Mouse (Mus musculus): ENCODE results near the gene Dnajb13.
"Not testable (repeated sequence)": the region's sequence is repeated elsewhere in the genome, so short reads cannot be mapped to it uniquely, and the experiment has no call there.

Dnajb13 gene

DNA sequence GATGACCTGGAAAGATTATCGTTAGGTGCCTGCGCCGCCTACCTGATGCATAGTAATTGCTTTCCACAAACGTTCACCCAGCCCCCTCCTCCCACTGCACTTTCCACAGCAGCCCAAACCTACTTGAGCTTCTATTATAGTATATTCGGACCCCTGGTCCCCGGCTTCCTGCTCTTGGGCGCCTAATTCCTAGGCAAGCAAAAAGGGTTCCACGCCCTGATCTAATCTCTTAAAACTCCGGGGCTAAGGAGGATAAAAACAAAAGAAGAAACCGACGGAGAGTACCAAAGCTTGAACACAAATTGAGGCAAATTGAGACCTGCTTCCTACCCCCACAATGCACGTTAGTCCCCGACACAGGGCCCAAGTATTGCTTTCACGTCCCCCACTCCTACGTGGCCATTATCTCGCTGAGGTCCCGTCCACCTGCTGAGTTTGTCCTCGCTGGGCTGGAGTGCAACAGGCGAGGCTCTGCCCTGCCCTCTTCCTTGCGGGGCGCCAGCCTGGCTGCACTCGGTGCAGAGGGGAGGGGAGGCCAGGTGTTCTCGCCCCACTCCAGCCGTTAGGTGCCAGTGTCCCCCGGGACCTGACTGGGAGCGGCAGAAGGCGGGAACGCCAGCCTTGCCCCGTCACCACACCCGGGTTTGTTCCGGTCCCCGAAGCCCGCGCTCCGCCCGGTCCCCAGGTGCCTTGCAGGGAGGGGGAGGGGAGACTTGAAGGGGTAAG lies 22.2 kb downstream of the Dnajb13 start:
- in situ Hi-C loops (cut with MboI, MseI): no loop called here

DNA sequence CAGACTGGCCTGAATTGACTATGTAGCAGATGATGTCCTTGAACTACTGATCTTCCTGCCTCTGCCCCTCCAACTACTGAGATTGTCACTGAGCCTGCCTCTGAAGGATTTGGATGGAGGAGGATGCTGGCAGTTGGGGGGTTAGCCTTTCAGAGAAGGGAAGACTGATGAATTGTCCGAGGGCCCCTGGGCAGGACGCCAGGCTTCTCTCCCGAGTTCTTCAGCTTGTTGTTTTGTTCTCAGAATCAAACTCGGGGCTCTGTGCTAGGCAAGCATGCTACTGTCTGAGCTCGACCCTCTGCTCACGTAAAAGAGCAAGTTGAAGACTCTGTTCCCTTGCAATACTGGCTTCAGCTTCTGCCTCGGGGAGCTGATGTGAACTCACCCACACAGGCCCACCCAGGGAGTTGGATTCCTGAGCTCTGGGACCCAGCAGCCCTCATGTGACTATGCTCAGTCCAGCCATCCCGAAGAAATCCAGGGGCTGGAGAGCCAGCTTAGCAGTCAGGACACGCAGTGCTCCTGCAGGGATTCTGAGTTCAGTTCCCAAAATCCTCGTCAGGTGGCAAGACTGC lies 26.2 kb downstream of the Dnajb13 start:
- in situ Hi-C loops (cut with MboI, MseI): no loop called here

DNA sequence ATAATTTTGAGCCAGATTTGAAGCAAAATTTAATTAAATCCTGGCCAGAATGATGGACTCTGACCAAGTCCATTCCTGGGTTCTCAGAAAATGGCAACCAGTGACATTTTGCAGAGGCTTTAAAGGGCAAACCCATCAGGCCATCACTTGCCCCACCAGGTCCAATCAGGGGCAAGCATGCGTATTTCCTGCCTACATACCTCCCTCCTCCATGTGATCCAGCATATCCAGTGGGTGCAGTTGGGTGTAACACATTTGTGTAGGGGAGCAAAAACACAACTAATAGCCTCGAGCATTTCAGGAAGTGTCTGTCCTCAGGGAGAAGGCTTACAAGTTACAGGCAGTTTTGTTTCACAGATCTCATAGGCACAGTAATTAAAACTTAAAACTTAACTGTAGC lies 27.5 kb downstream of the Dnajb13 start:
- in situ Hi-C loops (cut with MboI, MseI): no loop called here

DNA sequence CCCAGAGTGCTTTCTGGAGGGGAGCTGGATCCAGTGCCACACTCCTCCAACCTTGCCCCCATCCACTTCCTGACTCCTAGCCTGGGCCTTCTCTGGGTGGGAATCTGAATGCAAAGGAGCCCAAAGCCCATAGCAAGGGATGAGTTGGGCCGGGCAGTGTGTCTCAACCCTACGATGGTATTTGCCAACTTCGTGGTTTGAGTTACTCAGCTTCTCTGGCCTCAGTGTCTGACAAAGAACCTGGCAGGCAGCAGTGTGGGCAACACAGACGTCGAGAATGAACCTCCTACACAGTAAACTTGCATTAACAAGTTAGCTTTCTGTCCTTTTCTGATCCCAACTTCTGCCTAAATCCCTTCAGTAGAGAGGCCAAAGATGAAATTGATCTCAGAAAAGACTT lies 30.3 kb downstream of the Dnajb13 start:
- in situ Hi-C loops (cut with MboI, MseI): no loop called here

DNA sequence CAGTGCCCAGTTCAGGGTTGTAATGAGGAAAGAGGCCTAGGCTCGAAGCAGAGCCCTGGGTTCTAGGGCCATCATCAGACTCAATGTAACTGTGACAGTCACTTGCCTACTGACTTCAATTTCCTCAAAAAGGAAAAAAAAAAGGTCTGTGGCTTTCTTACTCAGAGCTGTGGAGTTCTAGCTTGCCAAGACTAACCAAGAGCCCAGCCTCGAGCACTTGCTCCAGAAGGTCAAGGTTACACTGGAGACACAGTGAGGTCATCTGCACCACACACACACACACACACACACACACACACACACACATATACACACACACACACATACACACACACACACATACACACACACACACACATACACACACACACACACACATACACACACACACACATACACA lies 32.7 kb downstream of the Dnajb13 start:
- in situ Hi-C loops (cut with MboI, MseI): not testable (repeated sequence)

DNA sequence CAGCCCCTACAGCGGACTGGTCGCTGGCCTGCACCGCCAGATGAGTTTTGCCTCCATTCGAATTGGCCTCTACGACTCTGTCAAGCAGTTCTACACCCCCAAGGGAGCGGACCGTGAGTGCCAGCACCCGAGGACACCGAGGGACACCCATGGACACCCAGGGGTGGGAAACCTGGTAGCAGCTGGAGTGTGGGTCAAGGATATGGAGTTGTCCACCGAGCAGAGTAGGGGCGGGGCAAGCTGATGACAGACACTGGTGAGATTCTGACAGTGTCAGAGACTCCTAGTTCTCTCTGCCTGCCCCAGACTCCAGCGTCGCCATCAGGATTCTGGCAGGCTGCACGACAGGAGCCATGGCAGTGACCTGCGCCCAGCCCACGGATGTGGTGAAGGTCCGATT lies 34.6 kb downstream of the Dnajb13 start:
- in situ Hi-C loops (cut with MboI, MseI): no loop called here

DNA sequence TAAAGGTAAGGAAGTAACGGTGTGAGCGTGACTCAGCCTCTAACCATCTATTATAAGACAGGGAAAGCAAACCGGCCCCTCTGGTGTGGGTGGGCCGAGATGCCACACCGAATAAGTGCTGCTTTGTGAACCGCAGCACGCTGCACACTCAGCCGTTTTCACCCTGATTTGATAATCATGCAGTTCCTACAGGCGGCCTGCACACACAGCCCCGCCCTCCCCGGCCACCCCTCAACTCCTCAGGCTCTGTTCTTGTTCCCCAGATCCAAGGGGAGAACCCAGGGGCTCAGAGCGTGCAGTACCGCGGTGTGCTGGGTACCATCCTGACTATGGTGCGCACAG lies 35.0 kb downstream of the Dnajb13 start:
- in situ Hi-C loops (cut with MboI, MseI): no loop called here

DNA sequence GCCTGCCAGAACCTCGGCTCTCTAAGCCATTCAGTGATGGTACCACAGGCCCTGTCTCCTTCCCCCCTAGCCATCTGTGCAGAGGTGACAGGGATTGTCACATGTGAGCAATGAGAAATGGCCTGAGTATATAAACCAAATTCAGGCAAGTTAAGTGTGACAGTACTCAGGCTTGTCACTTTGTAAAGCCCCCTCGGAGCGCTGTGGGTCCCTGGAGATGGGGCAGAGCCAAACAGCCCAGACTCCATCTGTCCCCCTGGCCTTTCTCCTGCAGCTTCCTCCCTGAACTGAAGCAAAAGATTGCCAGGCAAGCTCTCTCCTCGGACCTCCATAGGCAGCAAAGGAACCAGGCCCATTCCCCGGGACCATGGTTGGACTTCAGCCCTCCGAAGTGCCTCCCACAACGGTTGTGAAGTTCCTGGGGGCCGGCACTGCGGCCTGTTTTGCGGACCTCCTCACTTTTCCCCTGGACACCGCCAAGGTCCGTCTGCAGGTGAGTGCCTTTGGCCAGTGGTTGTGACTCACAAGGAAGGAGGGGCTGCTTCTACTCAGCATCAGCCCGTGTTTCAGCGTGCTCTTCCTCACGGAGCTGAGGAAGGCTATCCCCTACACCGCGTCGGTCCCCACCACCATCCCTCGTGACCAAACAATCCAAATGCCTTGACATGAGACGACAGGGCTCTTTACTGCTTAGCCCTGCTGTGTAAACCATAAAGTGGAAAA lies 35.5 kb downstream of the Dnajb13 start:
- in situ Hi-C loops (cut with MboI, MseI): no loop called here

DNA sequence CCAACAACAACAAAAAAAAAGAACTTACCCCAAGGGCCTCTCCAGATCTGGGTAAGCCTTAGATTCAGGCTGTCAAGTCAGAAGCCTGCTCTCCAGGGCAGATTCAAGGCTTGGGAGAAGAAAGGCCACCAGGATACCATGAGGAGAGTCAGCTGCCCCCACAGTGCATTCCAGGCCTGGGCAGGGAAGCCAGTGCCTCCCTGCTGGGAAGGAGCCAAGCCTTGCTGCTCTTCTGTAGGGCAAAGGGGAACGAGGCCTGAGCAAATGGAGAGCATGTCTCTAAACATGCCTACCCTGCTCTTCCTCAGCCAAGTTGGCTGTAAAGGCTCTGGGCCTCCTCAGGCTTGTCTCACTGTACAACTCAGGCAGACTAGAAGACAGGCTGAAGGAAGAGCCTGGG lies 40.1 kb downstream of the Dnajb13 start:
- in situ Hi-C loops (cut with MboI, MseI): no loop called here

DNA sequence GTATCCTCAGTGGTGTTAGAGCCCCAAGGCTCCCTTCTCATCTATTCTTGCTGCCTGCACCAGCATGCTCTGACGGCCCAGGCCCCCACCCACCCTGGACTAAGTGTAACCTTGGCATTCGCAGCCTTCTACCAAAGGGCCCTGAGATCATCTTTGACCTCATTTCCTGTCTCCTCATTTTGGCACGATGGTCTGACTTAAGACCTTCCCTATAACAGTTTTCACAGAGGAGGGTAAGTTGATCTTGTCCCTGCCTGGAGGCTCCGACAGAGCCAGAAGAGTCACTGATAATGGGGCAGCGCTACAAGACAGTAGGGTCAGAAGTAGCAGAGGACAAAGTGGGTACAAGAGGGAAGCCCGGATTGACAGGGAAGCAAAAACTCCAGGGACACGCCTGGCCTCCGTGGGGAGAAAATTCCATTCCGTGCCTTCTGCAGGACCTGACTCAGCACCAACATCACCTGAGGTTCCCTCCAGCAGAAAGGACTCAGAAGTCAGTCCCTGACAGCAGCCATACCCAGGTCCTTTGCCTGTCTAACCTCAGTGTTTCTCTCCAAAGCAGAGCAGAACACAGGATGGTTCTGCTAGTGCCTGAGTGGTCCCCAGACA lies 40.8 kb downstream of the Dnajb13 start:
- in situ Hi-C loops (cut with MboI, MseI): no loop called here

DNA sequence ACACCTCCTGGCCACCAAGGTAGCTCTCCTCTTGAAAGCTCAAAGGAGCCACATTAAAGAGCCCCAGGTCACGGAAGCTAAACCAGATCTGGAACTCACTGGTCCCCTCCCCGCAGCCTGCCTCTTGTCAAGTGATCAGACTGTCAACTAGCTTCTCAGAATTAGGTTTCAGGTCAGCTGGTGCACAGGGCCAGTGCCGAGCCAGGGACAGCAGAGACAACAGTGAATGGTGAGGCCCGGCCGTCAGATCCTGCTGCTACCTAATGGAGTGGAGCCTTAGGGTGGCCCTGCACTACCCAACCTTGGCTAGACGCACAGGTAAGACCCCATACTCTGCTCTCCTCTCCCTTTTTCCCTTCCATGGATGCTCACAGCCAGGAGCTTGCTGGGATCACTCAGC lies 42.0 kb downstream of the Dnajb13 start, which contains the start of gene Ucp3:
Ucp3 (plus strand) TSS at position 214 of the 400 bp plus-strand sequence.
- in situ Hi-C loops (cut with MboI, MseI): no loop called here

DNA sequence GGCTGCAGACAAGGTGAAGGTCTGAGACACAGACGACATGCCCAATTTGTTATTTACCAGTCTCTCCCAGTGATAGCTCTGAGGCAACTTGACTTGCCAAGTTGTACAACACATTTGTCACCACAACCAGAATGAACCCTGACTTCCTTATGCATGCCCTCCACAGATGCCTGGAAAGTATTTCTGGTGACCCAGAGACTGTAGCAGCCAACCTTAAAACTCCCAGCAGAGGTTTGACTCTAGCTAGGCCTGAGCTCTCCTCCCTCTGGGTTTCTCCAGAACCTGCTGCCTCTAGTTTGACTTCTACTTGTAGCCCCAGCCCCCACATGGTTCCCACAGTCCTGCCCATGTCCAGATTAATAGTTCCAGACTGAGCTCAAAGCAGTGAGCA lies 43.4 kb downstream of the Dnajb13 start:
- in situ Hi-C loops (cut with MboI, MseI): no loop called here

DNA sequence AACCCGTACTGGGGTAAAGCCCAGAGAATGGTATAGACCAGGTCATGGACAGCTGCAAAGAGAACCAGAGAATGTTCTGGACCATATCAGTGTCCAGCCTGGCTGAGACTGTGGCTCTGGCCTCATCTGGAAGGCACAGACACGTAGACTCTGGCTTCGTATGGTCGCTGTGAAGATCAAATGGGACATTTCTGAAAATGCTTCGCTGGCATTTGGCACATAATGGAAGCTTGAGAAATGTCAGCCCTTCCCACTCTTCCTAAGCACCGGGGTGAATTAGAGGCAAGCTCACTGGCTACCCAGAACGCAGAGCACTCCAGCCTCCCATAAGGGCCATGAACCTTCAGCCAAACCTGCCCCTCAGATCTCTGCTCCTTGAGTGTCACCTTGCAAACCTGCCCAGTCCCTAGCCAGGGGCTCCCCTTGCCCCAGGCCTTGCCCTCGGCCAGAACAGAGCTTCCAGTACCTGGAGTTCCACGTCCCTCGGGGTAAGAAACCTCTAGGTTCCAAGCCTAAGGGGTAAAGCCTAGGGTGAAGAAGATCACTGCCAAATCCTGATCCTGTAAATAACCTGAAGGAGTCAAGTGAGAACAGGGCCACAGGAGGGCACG lies 43.9 kb downstream of the Dnajb13 start:
- in situ Hi-C loops (cut with MboI, MseI): no loop called here

DNA sequence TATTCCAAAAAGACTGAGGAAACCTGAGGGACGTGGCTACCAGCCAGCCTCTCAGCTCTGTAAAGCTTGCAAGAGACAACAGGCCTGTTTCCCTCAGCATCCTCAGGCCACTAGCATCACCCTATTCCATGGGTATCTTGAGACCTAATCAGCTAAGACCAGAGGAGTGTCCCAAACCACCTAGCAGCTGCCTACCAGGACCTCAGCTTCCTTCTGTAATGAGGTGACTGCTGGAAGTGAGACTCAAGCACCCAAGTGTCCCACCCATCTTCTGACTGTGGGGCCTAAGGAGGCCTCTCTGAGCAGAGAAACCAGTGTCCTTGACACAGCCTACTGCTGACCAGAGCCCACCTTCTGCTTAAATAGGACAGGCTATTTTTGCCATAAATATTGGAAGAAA lies 45.3 kb downstream of the Dnajb13 start:
- in situ Hi-C loops (cut with MboI, MseI): no loop called here

DNA sequence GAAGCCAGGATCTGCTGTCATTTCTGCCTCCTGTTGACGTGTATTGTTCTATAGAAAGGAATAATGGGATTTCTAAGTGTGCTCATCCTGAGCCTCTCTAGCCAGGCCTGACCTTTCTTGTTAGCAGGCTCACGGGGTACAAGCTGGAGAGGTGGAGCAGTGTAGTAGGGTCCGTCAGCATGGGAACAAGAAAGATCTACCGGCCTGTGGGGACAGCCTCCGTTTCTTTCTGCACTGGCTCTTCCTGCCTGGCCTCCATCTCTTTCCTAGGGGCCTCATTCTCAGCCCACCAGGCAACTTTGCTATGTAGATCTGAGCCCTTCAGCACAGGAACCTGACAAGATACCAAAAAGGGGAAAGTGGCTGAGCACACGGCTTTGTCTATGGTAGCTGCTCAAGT lies 46.0 kb downstream of the Dnajb13 start:
- in situ Hi-C loops (cut with MboI, MseI): no loop called here

DNA sequence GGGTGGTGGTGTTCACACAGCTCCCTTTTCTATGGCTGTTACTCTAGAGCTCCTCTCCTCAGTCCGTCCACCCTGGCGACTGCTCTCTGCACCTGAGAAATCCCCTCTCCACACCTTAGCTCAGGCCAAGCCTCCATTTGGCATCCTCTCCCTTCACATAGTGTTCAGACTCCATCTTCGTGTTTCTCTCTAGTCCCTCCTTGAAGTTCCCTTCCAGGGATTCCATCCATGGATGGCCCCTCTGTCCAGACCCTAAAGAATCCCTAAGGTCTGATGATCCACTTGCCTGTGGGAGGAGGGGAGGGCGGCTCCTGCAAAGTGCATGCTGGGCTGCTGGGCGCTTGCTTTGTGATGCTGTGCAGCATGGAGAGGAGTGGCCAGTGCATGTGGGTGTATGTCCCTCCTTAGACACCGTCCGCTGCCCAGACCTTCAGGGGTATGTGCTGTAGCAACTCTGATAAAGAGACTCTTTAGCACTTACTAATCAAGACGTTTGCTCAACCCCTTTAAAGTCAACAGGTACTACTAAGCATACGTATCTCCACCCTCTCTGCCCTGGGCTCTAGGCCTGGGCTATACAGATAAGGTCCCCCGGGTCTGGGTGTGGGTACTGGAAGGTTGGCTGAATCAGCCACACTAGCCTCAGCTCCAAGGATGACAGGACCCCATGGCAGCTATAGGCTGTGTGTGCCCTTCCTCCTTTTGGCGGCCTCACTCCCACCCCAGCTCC lies 47.8 kb downstream of the Dnajb13 start:
- in situ Hi-C loops (cut with MboI, MseI): no loop called here

DNA sequence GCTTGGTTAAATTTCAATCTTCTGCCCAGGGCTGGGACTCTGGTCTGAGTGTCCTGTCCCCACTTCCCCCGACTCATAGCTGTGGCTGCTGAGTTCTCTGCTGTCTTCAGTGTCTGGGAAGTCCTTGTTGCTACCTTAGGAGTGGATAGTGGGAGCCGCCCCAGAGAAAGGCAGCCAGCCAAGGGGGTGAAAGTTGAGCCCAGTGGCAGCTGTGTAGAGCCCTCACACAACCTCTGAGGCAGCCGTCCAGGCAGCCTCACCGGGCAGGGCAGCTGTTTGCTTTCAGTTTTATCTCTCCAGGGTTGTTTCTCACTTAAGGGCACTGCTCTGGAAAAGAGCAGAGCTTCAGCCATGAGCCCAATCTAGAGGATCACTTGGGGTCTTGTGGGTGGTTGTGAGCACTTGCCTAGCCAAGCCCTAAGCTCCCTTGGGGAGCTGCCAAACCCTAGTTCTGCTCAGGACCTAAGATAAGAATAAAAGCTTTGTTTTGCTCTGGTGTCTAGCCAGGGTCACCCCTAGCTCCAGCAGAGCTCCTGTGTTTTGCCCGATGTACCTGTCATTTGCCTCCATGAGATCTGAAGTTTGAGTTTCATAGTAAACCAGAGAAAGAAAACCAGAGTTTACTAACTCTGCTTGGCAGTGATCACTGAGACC lies 49.0 kb downstream of the Dnajb13 start:
- in situ Hi-C loops (cut with MboI, MseI): no loop called here

DNA sequence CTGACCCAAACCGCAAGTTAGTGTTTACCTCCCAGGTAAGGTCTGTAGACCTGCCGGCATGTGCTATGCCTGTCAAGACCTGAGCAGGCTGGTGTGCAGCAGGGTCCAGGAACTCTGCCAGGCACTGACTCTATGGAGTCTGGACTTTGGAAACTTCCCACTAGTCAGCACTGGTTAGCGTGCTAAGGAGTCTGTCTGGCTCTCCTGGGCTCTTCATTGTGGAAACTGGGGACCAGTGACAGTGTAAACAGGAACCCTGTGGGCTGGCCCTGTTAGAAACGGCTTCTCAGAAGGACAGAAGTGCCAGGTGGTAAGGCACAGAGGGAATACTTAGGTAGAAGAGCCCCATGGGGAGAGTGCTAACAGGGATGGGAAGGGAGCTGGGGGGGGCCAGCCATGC lies 49.5 kb downstream of the Dnajb13 start:
- in situ Hi-C loops (cut with MboI, MseI): no loop called here

DNA sequence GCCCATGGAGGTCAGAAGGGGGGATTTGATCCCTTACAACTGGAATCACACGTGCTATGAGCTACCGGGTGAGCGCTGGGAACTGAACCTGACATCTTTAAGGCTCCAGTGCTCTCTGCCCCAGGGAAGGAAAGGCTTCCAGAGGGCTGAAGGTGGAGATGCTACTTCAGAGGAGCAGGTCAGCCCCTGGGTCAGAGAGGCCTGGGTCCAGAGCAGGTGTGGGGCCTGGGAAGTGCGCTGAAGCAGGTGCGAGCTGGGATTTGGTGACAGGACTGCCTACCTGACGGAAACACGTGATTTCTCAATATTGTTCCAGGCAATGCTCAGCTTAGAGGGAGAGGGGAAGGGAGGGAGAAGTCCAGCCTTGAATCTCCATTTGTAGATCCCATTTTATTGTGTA lies 50.5 kb downstream of the Dnajb13 start:
- in situ Hi-C loops (cut with MboI, MseI): no loop called here

DNA sequence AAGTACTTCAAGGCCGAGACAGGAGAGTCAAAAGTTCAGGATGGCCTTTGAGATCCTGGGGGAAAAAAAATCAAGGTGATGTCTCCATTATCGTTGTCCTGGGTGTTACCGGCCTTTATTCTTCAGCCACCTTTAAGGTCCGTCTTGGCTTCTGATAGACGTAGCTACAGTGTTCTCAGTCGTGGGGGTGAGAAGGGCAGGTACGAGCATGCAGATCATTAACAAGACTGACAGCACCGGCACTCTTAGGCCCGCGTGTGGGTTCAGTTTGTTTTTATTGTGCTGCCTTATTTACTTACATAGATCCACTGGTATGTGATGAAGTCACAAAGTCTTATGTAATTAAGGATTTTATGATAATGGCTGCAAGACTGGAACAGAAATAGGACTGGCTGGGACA lies 51.0 kb downstream of the Dnajb13 start:
- in situ Hi-C loops (cut with MboI, MseI): no loop called here

DNA sequence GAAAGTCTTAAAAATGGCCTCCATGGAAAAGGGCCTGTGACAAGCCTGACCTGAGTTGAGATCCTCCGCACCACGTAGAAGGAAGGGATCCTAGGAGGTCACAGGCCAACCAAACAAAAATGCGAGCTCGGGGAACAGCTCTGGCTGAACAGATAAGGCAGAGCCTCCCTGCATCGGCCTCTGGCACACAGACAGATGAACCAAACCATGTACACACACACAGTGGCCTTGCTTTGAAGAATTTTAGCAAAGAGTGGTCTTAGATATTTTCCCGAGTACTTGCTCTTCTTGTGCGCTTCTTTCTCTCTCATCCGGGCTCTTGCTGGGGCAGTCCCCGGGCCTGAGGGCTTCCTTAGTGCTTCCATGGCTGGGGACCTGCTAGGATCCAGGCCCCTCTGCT lies 51.6 kb downstream of the Dnajb13 start:
- in situ Hi-C loops (cut with MboI, MseI): no loop called here

All from T-helper 17 cell (primary cell).